Mouse (Mus musculus): ENCODE results near the gene Gm4353.

DNA sequence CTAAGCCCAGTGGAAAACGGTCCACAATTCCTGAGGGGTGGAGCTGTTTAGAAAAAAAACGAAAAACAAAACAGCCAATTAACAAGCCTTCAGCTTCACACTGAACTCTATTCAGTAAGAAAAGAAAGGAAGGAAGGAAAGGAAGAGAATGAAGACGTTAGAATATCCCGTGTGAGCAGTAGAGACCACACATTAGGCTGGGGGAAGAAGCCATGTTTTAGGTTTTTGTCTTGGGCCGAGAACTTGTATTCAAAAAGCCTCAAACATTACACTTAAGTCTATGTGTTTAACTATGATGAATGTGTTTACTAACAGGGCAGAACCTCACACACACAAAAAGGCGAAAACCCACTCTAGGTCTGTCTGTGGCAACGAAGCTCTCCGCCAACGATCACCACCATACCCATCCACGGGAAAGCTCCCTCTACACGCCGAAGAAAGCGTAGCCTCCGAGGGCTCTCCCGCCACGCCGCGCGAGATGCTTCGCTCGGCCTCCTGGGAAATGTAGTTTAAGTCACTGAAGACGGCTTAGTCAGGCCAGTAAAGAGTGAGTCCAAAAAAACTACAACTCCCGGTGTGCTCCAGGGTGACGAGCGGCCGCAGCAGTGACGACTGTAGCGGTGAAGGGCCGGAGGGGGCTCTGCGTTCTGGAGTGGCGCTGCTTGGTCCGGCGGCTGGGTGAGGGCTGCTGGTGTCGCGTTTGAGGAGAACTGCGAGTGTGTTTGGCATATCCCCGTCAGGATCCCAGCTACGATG lies 8.5 kb upstream of the Gm4353 start:
- TF ChIP-seq CTCF (IDR thresholded peaks at IDR 0.05; ENCODE audit: borderline replicate concordance, insufficient read depth, low read depth, low read length) (peak; percentile 39; the same call in 1 of the 2 replicates), POLR2A (IDR thresholded peaks at IDR 0.05; ENCODE audit: borderline replicate concordance, insufficient read depth, low read length) (peak; percentile 94)

Measured in cerebellum, adult 2 months (tissue).